Mouse (Mus musculus) A20 (cell line): ENCODE measurements around the gene Psat1.

Experiments
- DNase-seq: peaks from one replicate; pipeline ENCODE4 v3.0.0-alpha.2; 2011; ENCODE audit warnings: low read depth, low spot score

Psat1 gene

DNA sequence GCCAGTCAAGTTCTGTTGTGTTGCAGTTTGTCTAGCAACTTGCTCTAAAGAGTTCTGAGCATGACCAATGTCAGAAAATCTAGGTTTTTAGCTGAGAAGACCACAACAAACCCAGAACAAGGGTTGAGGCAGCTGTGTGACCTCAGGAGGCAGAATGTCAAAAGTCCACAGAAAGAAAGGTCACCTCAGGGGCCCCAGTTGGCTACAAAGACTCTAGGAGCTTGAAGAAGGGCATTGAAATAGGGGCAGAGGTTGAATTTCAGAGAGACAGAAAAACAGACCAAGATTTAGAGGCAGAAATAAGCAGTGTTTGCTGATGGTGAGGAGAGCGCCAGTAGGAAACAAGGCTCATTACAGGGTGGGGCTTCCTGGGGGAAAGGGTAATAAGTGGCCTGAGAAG is 81.0 kb downstream of the Psat1 start:
- no peak for DNase-seq

- DNase-seq, result no peak
Observed at GRCm38 (mm10) chr19:15865431-15865830, 81.7 kb downstream of the Psat1 start.

DNA sequence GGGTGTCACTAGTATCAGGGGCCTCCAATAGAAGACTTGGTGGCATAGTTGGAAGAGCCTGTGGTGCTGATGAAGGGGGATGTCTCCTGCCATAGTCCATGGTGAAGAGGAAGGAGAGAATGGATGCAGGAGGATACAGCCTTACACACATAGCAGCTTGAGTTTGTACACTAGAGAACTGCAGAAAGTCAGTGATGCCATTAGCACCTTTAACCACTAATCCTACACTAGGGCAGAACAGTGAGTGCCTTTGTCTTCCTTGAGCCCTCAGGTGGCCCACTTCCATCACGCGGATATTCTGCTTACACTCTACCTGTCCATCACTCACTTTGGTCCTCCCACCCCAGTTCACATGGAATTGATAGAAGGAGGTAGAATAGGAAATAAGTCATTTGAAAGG is 83.0 kb downstream of the Psat1 start:
- no peak for DNase-seq

- no peak for DNase-seq
Observed at GRCm38 (mm10) chr19:15855379-15855778, 91.8 kb downstream of the Psat1 start.
